Mouse (Mus musculus): ENCODE data around the gene Olfr1255. TPM values are rescaled to one million over a fixed set of nuclear protein-coding genes. Genes with fewer than 3 reads are reported as not detected.

The Olfr1255 gene
- total RNA-seq (2021), result not detected
- long read RNA-seq, experiment 1, result 0 reads
- long read RNA-seq, experiment 2, result 0 reads

DNA sequence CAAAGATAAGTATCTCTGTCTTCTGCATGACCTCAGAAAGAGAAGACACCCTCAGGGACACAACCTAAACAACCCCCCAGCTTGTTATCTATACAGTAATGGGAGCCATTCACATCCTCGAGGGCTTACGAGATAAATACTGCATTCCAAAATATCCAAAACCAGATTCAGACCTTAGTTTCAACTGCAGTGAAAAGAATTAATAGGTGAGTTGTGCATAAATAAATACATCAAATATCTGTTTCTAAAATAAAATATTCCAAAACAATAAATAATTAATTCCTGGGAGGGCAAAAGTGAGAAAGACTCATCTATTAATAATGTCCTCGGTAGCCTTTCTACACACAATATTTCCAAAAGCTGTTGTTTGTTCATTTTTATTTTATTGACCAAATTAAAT, at the start of gene Olfr1255:
Gene Olfr1255 (plus strand): TSS at position 301 of the 400 bp plus-strand sequence.
- no peak for DNase-seq
- intact Hi-C loops (cut with DNase I), result no loop called here

DNA sequence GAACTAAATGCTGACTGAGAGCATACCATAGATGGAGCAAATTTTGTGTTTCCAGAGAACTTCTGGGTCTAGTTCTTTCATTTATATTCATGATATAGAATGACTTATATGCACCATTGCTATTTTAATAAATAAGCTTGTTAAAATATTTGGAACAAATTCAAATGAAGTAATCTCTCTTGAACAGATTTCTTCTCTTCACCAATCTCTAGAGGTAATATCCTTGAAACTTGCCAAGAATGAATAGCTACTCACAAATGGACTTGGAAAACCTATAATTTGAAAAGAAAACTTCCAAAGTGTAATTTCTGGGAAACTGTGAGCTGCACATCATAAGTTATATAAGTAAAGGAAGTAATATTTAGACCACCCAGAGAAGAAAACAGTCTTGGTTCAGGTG, 18.3 kb upstream of the Olfr1255 start, which contains the start of gene Olfr1254:
Gene Olfr1254 (minus strand): TSS at position 101 of the 400 bp plus-strand sequence.
- no peak for DNase-seq
- intact Hi-C loops (cut with DNase I), result no loop called here

GRCm38 (mm10) chr2:89799583-89799982, 12.3 kb upstream of the Olfr1255 start:
- intact Hi-C loops (cut with DNase I), result no loop called here
- no peak for DNase-seq

DNA sequence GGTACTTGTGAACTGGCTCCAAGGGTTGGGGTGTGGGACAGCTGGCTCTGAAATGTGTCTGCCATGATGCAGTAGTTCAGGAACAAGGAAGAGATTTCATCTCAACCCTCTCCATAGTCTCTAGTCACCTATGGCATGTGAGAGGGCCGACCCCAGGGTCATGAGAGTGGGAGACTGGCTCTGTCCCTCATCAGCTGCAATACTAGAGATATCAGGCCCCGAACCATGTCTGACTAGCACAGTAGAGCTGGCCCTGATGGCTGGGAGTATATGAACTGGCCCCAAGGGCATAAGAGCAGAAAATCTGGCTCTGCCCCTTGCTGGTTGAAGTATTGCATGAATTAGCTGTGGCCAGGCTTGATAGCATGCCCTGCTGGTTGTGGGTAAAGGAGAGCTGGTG, 1.1 kb upstream of the Olfr1255 start:
- intact Hi-C loops (cut with DNase I), result no loop called here
- no peak for DNase-seq

DNA sequence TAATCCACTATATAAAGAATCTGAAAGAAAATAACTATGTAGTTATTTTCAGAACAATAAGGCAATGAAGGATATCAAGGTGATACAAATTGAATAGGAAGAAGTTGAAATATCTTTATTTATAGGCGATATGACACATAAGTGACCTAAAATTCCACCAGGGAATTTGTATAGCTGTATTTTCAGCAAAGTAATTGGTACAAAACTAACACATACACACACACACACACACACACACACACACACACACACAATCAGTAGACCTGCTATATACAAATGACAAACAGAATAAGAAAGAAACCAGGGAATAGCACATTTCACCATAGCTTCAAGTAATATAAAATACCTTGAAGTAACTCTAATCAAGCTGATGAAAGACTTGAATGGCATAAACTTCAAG, 8.4 kb downstream of the Olfr1255 start:
- DNase-seq, result no peak
- intact Hi-C loops (cut with DNase I), result no loop called here

- no peak for DNase-seq
Observed at GRCm38 (mm10) chr2:89841455-89841854, 29.6 kb downstream of the Olfr1255 start, which contains the start of gene Olfr1256. Gene Olfr1256, minus strand, starts transcription at chr2:89841555.

DNA sequence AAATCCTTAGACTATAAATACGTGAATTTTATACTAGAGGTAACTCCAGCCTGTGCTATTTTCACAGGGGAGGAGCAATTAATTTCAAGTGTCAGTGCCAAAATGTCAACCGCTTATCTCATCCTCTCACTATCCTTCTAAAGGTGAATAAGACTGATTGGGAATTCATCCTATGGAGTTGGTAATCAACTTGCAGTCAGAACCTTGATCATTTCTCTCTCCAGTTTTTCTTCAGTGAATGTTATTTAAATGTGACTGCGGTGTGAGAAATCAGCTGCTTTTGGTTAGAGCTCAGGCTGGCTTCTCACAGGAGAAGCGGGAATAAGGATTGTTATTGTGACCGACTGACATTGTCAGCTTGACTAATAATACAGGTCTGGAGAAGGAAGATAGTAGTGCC, 36.3 kb downstream of the Olfr1255 start, which contains the start of gene Olfr48:
Gene Olfr48 (minus strand): TSS at position 101 of the 400 bp plus-strand sequence.
- intact Hi-C loops (cut with DNase I), result no loop called here
- DNase-seq, result no peak

More at GRCm38 (mm10) chr2:89841455-89841854, 29.6 kb downstream of the Olfr1255 start, which contains the start of gene Olfr1256:
- intact Hi-C loops (cut with DNase I), result no loop called here

DNA sequence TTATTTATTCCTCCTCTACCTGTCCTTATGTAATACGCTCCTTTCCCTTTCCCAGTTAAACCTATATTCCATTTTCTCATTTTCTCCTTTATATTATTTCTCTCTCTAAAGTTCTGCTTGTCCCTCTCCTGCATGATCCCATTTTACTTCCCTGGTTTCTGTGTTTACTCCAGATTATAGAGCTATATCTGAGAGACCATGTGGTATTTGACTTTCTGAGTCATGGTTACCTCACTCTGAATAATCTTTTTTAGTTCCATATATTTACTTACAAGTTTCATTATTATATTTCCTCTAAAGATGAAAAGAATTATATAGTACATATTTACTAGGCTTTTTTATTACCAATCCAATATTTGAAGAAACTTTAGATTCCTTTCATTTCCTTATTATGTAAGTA, 37.4 kb downstream of the Olfr1255 start:
- intact Hi-C loops (cut with DNase I), result no loop called here
- DNase-seq, result no peak

Other genes with a start within 250 kb of the Olfr1255 start
- not detected for gene Olfr1245, start 233.6 kb upstream of the Olfr1255 start, total RNA-seq (2021)
- not detected for gene Olfr1246, start 218.9 kb upstream of the Olfr1255 start, total RNA-seq (2021)
- gene Olfr1247, start 197.9 kb upstream of the Olfr1255 start, total RNA-seq (2021), result under 1 TPM in 1 of 2 experiments, not detected in 1; 0.05 TPM
- not detected for gene Olfr1248, start 193.8 kb upstream of the Olfr1255 start, total RNA-seq (2021)
- gene Olfr1249, start 177.1 kb upstream of the Olfr1255 start, total RNA-seq (2021), result not detected
- gene Olfr1250, start 150.6 kb upstream of the Olfr1255 start, total RNA-seq (2021), result not detected
- gene Olfr1251, start 140.1 kb upstream of the Olfr1255 start, total RNA-seq (2021), result not detected
- not detected for gene Olfr1252, start 87.0 kb upstream of the Olfr1255 start, total RNA-seq (2021)
- gene Olfr1253, start 55.0 kb upstream of the Olfr1255 start, total RNA-seq (2021), result not detected
- not detected for gene Olfr1254, start 18.4 kb upstream of the Olfr1255 start, total RNA-seq (2021)
- not detected for gene Olfr1256, start 29.5 kb downstream of the Olfr1255 start, total RNA-seq (2021)
- not detected for gene Olfr48, start 36.2 kb downstream of the Olfr1255 start, total RNA-seq (2021)
- not detected for gene Olfr1257, start 66.4 kb downstream of the Olfr1255 start, total RNA-seq (2021)
- gene Olfr1258, start 115.3 kb downstream of the Olfr1255 start, total RNA-seq (2021), result not detected
- gene Olfr1259, start 136.6 kb downstream of the Olfr1255 start, total RNA-seq (2021), result not detected
- not detected for gene Olfr1260, start 162.3 kb downstream of the Olfr1255 start, total RNA-seq (2021)
- gene Olfr1261, start 179.2 kb downstream of the Olfr1255 start, total RNA-seq (2021), result not detected
- not detected for gene Olfr1262, start 188.1 kb downstream of the Olfr1255 start, total RNA-seq (2021)
- gene Olfr1263, start 200.1 kb downstream of the Olfr1255 start, total RNA-seq (2021), result not detected
- not detected for gene Olfr1264, start 213.5 kb downstream of the Olfr1255 start, total RNA-seq (2021)
- not detected for gene Olfr1265, start 223.3 kb downstream of the Olfr1255 start, total RNA-seq (2021)